Comparison of ENCODE assay signal across 8 mouse cellular contexts in the genomic region with DNA sequence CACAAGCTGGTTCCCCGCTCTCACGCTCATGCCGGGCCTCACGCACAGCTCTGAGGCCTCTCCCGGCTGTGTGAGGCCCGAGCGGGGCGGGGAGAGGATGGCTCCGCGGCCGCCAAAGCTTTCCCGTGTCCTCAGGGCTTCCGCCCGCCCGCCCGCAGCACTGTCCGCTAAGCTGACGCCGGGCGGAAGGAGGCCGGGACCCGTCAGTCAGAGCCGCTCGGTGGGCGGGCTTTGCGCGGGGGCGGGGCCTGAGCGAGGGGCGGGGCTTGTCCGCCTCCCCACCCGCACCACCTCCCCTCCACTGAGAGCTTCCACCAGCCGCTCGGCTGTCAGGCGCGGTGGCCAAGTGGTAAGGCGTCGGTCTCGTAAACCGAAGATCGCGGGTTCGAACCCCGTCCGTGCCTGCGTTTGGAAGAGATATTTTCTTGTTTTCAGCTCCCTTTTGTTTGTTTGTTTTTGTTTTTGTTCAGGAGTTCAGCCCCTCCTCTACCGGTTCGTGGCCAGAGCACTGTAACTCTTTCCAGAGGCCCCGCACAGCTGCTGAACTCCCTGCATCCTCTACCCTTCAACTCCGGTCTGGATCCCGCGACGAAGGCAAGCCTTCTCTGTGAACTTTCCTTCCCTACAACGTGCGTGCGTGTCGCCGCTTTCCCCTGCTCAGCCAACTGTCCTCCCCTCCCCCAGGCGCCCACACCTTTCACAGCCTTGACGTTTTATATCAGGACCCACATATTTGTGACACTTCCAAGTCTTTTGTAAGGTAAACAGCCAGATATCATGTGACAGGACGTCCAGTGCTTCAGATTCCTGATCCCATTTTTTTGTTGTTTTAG.
A peak's percentile ranks its signal among the peaks of the same experiment; 100 is the strongest.
DNase-seq lines count a peak whose midpoint lies in the region; ATAC-seq and TF ChIP-seq lines count a peak whose summit lies in the region.

No protein-coding gene starts in this region.

- H3K9me3 ChIP-seq in forebrain, embryonic 15.5 days, result no peaks in the 10 kb centered on the region
- H3K9me3 ChIP-seq in lung, embryonic 14.5 days (ENCODE audit: low read depth, low read length), result no peaks in the 10 kb centered on the region

- TF ChIP-seq CTCF in layer of hippocampus, adult 2 months (conservative IDR thresholded peaks at IDR 0.05), result no peak
- no peak for TF ChIP-seq CTCF in lung, embryonic 14.5 days (IDR thresholded peaks at IDR 0.05; ENCODE audit: low read depth)
- TF ChIP-seq CTCF in olfactory bulb, adult 2 months (IDR thresholded peaks at IDR 0.05; ENCODE audit: insufficient read depth, low read depth, low read length), result no peak
- 0 out of 2 replicates have a peak, but pooled peaks have one; percentile 23 for TF ChIP-seq CTCF in thymus, adult 2 months (IDR thresholded peaks at IDR 0.05; ENCODE audit: borderline replicate concordance, control insufficient read depth, extremely low read depth, insufficient read depth, low read length, poor library complexity)

- DNase-seq in ES-CJ7 (ENCODE audit: low read depth, low spot score), result peak; percentile 93
- DNase-seq in cerebellum, adult 11 months, result peak; percentile 96
- peak; percentile 98 for DNase-seq in heart, postnatal 36 days
- DNase-seq in layer of hippocampus, adult 2 months (ENCODE audit: low spot score in 2 of 2), result peak; percentile 96 to 99
- DNase-seq in lung, embryonic 14.5 days, result peak; percentile 97
- DNase-seq in thymus, adult 2 months, result peak; percentile 95

- ATAC-seq in forebrain, embryonic 15.5 days (replicated peaks), result peak; percentile 93
- ATAC-seq in lung, embryonic 14.5 days (ENCODE audit: insufficient read depth), result peak; percentile 96

- intact Hi-C loops in heart, postnatal 36 days (cut with DNase I), result no loop called here

- no peaks in the 10 kb centered on the region for H3K36me3 ChIP-seq in forebrain, embryonic 15.5 days
- peaks cover 9% of the 10 kb centered on the region; the same call in 1 of the 2 replicates for H3K36me3 ChIP-seq in lung, embryonic 14.5 days (ENCODE audit: insufficient read depth)
- no peaks in the 10 kb centered on the region for H3K36me3 ChIP-seq in thymus, adult 2 months (ENCODE audit: control insufficient read depth, insufficient read depth, low read length)

- WGBS in forebrain, embryonic 15.5 days, result under 1% methylated on average over 58 of the region's 61 CpGs
- under 1% methylated on average over 59 of the region's 61 CpGs for WGBS in lung, embryonic 14.5 days
- WGBS in olfactory bulb, adult 2 months, result under 1% methylated on average over 59 of the region's 61 CpGs
- WGBS in thymus, adult 2 months, result 2% methylated on average over 61 of the region's 61 CpGs

- peak overlapping the region; percentile 98 for H3K27ac ChIP-seq in forebrain, embryonic 15.5 days (replicated peaks)
- H3K27ac ChIP-seq in layer of hippocampus, adult 2 months, result peak overlapping the region; percentile 96
- peak overlapping the region; percentile 97 for H3K27ac ChIP-seq in lung, embryonic 14.5 days (ENCODE audit: low read depth)
- peak overlapping the region; percentile 97 for H3K27ac ChIP-seq in olfactory bulb, adult 2 months (ENCODE audit: insufficient read depth, low read depth, low read length)
- peak overlapping the region; percentile 51 for H3K27ac ChIP-seq in thymus, adult 2 months (ENCODE audit: control insufficient read depth, insufficient read depth, low read length)

- TF ChIP-seq POLR2A in olfactory bulb, adult 2 months (IDR thresholded peaks at IDR 0.05; ENCODE audit: insufficient read depth, low read depth, low read length), result peak; percentile 75
- TF ChIP-seq POLR2A in thymus, adult 2 months (IDR thresholded peaks at IDR 0.05; ENCODE audit: control insufficient read depth, extremely low read depth, insufficient read depth, low read length, poor library complexity), result peak; percentile 93

- peak overlapping the region; percentile 66 for H3K4me2 ChIP-seq in forebrain, embryonic 15.5 days (replicated peaks)
- H3K4me2 ChIP-seq in lung, embryonic 14.5 days, result peak overlapping the region; percentile 76

- H3K4me1 ChIP-seq in forebrain, embryonic 15.5 days, result peaks cover 32% of the 10 kb centered on the region
- H3K4me1 ChIP-seq in lung, embryonic 14.5 days (ENCODE audit: insufficient read depth), result peaks cover 8% of the 10 kb centered on the region
- H3K4me1 ChIP-seq in olfactory bulb, adult 2 months (ENCODE audit: control insufficient read depth, insufficient read depth, low read length), result peaks cover 11% of the 10 kb centered on the region
- H3K4me1 ChIP-seq in thymus, adult 2 months (replicated peaks; ENCODE audit: control insufficient read depth, insufficient read depth, low read length), result peaks cover 15% of the 10 kb centered on the region

- H3K9ac ChIP-seq in forebrain, embryonic 15.5 days (replicated peaks), result peak overlapping the region; percentile 94
- H3K9ac ChIP-seq in lung, embryonic 14.5 days, result peak overlapping the region; percentile 77

- no peaks in the 10 kb centered on the region for H3K27me3 ChIP-seq in forebrain, embryonic 15.5 days
- H3K27me3 ChIP-seq in lung, embryonic 14.5 days (ENCODE audit: insufficient read depth, low read length), result peaks cover under 1% of the 10 kb centered on the region; the same call in 1 of the 2 replicates
- no peaks in the 10 kb centered on the region for H3K27me3 ChIP-seq in thymus, adult 2 months (ENCODE audit: control insufficient read depth, insufficient read depth, low read length)

- peak overlapping the region; percentile 85 for H3K4me3 ChIP-seq in forebrain, embryonic 15.5 days
- peak overlapping the region; percentile 99 for H3K4me3 ChIP-seq in layer of hippocampus, adult 2 months
- peak overlapping the region; percentile 73 for H3K4me3 ChIP-seq in lung, embryonic 14.5 days (ENCODE audit: low read depth, low read length)
- peak overlapping the region; percentile 93 for H3K4me3 ChIP-seq in olfactory bulb, adult 2 months (ENCODE audit: insufficient read depth, low read depth, low read length)
- peak overlapping the region; percentile 70 for H3K4me3 ChIP-seq in thymus, adult 2 months (ENCODE audit: control insufficient read depth, insufficient read depth, low read length)

Comparison
In these comparisons a context has a peak if more than half of its experiments do, and no peak if none do; other contexts are left out.
1. Peak in every context shown above with its lines: DNase-seq, ATAC-seq, H3K4me3 ChIP-seq and H3K27ac ChIP-seq.